Mouse (Mus musculus): ENCODE measurements around the gene Fam219b.

The Fam219b gene

DNA sequence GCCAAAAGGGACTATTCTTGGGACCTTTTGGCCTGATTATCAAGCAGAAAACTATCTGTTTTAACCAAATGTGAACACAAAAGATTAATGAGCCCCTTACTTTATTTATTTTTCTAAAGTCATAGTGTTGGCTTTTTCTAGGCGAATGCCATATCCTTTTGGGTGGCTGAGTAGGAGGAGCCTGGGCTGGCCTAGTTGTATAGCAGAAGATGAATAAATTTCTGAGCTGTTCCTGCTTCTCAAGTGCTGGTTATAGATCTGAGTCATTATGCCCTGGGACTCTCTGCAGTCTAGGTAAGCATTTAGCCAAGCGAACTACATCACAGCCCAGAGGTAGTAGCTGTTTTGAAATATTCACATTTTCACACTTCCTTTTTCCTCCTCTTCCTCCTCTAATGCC lies 11.8 kb upstream of the Fam219b start:
- no peak for DNase-seq (ENCODE audit: low spot score in 2 of 2)

GRCm38 (mm10) chr9:57526435-57526834 lies 10.9 kb upstream of the Fam219b start:
- DNase-seq (ENCODE audit: low spot score in 2 of 2) = no peak

DNA sequence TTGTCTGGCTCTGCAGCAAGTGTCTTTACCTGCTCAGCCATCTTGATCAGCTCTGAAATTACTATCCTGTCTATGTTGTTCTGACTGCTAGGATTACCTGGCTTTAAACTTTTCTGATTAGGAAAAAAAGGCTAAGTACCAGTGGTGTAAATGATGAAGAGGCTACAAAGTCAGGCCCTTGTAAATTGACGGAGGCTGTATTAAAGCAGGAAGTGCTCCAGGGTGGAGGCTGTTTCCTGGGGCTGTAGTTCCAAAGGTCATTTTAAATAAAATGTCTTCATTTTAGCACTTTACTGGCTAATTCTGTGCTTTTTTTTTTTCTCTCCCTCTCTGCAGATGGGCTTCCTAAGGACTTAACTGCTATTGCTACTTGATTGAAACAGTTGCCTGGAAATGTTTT lies 5.4 kb upstream of the Fam219b start:
- DNase-seq (ENCODE audit: low spot score in 2 of 2) = no peak

DNA sequence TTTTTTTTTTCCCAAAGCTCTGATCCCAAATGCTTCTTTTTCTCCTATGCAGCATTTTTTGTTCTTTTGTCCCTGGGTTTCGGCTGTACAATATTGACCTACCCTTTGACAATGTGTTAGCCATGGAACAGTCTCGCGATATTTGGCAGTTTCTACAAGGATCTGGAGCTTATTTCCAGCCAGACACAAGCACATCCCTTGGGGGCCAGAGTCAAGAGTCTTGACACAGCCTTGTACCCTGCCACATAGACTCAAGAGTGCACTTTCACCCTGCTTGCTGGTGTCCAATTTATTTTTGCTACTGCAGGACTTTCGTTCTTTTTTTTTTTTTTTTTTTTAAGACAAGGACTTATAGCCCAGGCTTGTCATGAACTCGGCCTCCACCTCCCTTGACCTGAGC lies 966 bp upstream of the Fam219b start:
- DNase-seq (ENCODE audit: low spot score in 2 of 2) = no peak

- DNase-seq (ENCODE audit: low spot score in 2 of 2) = no peak
These were observed 427 bp downstream of the Fam219b start for GRCm38 (mm10) chr9:57537728-57538181.

DNA sequence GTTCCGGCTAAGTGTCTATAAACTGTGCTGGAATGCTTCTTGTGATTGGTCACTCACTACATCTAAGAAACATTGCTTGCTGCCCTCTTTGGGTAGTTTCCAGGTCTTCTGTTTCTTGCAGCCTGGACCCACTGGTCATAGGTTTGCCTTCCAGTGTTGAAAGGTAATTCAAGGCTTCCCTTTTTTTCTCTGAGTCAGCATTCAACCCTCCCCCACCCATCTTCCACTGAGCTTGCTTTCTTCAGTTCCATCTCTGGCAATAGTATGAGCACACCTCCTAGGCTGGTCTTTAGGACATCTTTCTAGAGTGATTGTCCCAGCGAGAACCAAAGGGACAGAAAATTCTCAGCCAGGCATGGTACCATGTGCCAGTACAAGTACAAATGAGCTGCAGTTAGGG lies 2.2 kb downstream of the Fam219b start:
- DNase-seq (ENCODE audit: low spot score in 2 of 2) = no peak

DNA sequence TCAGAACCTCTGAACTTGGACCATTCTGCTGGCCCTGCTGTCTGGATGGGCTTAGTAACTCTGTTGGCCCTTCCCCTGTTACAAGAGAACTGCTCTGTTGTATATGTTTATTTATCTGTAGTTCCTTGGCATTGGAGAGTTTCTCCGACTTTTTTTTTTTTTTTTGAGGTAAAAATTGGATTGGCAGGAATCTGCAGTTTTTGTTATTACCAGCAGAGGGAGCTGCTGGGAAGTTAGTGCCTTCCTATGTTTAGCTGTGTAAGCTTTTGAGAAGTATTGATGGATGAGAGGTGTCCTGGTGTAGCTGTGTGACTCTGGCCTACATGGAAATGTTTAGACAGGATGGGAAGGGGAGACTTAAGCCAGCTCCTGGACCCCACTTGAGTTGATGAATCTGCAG lies 4.0 kb downstream of the Fam219b start:
- peak in 1 of 2 experiments; percentile 62 for DNase-seq (ENCODE audit: low spot score in 2 of 2)

GRCm38 (mm10) chr9:57543951-57544350 lies 6.6 kb downstream of the Fam219b start:
- DNase-seq (ENCODE audit: low spot score in 2 of 2) = no peak

DNA sequence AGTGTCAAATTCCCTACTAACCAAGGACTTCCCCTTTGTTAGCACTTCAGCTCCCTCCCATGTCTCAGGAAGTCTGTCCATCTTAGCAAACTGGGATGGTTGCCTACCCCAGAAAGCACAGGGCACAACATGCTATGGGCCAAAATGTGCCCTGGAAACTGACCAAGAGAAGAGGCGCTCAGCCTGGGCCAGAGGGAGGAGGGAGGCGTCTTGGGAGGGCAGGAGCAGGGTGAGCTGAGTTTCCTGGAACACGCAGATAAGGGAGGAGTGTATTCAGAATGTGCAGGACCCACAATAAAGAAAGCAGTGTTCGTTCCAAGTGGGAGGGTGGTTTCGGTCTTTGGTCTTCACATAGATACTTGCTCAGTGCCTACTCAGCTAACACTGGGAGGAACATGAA lies 10.0 kb downstream of the Fam219b start:
- no peak for DNase-seq (ENCODE audit: low spot score in 2 of 2)

GRCm38 (mm10) chr9:57547869-57548268 lies 10.5 kb downstream of the Fam219b start:
- DNase-seq (ENCODE audit: low spot score in 2 of 2) = no peak

DNA sequence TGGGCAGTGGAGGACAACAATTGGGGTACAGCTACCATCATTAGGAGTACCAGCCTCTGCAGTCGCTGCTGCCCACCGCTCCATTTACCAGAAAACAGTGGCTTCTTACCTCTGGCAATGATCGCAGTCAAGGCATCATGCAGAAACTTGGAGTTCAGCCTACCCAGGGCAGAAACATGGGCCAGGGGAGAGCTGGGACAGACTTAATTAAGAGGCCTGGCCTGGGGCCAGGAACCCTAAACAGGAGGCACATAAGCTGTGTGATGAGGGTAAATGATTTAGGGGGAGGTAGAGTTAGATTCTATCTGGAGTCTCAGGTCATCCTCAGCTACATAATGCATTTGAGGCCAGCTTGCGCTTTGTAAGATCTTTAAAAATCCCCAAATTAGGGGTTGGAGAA lies 11.9 kb downstream of the Fam219b start:
- DNase-seq (ENCODE audit: low spot score in 2 of 2) = no peak

DNA sequence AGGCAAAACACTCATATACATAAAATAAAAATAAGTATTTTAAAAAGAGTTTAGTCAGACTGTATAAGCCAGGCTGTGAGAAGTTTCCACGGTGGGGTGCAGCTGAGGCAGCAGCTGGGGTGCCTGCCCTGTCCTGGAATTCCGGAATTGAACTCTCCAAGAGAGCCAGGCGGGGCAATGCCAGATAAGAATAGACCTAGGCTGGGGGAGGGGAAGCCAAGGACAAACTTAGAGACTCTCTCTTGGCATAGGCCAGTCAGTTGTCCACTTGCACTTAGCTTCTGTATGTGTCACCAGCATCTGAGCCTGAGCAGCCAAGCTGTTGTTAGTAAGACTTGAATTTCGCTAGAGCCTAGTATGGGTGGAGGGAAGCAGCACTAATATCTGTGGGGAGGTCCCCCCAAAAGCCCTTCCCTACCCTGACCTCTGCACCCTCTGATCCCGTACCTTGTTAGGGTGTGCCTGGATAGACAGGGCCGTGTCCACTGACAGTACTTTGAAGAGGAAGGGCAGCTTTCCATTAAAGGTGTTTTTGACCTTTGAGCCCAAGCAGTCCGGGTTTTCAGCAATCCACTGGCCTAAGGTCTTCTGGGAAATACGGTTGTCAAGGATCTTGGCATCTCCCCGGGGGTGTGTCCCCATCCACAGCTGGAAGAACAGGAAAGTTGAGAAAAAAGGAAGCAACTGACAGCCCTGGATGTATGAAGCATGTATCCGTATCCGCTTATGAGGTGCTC lies 13.0 kb downstream of the Fam219b start:
- no peak for DNase-seq (ENCODE audit: low spot score in 2 of 2)

GRCm38 (mm10) chr9:57552139-57552887 lies 15.0 kb downstream of the Fam219b start, which contains the start of gene Mpi:
Gene Mpi, minus strand, starts transcription at chr9:57552763.
- DNase-seq (ENCODE audit: low spot score in 2 of 2) = peak; percentile 84 to 86

DNA sequence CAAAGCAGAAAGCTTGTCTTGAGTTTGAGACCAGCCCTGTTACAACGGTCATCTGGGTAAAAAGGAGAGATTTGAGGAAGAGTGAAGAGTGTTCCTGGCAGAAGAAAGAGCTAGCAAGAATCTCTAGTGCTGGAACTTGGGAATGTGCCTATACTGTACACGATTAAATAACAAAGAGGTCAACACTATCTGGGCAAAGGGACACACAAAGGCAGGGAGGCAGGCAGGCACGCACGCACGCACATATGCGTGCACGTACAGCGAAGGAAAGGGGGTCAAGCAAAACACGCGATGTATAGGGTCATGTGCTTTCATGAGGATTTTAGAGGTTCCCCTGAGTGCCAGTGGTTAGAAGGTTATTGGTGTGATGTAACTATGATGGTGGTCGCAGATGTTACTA lies 15.8 kb downstream of the Fam219b start:
- no peak for DNase-seq (ENCODE audit: low spot score in 2 of 2)

- no peak for DNase-seq (ENCODE audit: low spot score in 2 of 2)
These were observed 17.4 kb downstream of the Fam219b start for GRCm38 (mm10) chr9:57554753-57555152.

DNA sequence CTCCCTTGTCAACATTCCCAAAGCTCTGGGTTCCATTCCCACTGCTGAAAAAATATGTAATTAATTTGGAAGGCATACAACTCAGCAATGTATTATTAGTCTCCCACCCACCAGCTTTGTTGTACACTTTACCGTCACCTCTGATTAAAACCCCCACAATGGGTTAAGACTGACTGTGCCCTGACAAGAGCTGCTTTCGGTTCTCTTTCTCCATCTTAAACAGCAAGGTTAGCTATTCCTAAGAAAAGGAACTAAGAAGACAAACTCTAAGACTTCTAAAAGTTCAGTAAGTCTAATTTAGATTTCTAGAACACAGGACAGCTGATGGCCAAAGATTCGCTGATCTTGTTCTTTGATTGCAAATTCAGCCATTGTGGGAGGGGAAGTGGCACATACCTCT lies 19.9 kb downstream of the Fam219b start:
- no peak for DNase-seq (ENCODE audit: low spot score in 2 of 2)

GRCm38 (mm10) chr9:57558625-57559024 lies 21.3 kb downstream of the Fam219b start:
- no peak for DNase-seq (ENCODE audit: low spot score in 2 of 2)

- DNase-seq (ENCODE audit: low spot score in 2 of 2) = no peak
These were observed 22.2 kb downstream of the Fam219b start for GRCm38 (mm10) chr9:57559568-57559967.

- peak in 1 of 2 experiments; percentile 36 for DNase-seq (ENCODE audit: low spot score in 2 of 2)
These were observed 22.9 kb downstream of the Fam219b start for GRCm38 (mm10) chr9:57560263-57560662.

- peak; percentile 94 to 97 for DNase-seq (ENCODE audit: low spot score in 2 of 2)
These were observed 23.8 kb downstream of the Fam219b start, which contains the start of gene Scamp2 for GRCm38 (mm10) chr9:57560861-57561710. Gene Scamp2, plus strand, starts transcription at chr9:57560943.

DNA sequence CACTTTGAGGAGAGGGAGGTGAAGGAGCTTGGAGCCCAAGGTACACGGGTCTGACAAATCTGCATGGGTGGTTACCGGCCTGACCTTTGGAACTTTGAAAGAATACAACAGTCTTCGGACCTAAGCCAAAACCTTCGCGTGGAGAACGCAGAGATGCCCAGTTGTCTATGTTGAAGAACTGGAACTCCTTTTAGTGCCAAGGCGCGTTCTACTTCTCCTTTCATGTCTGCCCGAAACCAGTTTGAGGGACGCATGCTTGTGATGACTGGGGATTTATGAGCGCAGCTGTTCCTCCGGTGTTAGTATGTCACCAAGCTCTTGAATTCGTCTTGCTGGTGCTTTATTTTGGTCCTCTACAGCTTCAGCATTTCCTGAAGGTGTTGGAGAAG lies 24.4 kb downstream of the Fam219b start:
- no peak for DNase-seq (ENCODE audit: low spot score in 2 of 2)

DNA sequence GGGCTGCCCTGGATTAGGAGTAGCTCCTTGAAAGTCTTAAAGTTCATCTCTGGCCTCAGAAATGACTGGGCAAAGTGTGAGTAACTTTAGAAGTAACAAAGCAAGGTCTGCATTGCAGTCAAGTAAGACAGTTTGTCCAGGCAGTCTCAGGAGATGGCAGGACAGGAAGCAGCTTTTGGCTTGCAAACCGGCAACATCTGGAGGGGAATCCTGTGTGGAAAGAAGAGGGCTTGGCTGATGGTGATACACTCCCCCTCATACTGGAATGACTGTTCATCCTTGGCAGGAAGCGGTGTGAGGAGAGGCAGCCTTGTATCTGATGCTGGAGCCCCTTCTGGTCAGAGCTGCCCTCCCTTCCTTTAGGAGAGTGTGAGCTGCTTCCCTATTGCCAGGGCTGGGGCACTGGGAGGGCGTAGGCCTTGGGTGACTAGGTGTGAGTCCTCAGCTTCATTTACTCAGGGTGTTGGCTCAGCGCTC lies 25.6 kb downstream of the Fam219b start:
- DNase-seq (ENCODE audit: low spot score in 2 of 2) = peak in 1 of 2 experiments; percentile 36

Measured in right cerebral cortex, adult 2 months (tissue).